Comparison of ENCODE assay signal across 24 mouse cellular contexts in genomic region chr13:106805146-106805545, GRCm38 (mm10).
DNase-seq lines count a peak whose midpoint lies in the region; ATAC-seq lines count a peak whose summit lies in the region.
"Had no signal": no experiment of that assay in that cellular context is flagged by ENCODE, and none has a peak within 500 bp of the region (broad histone marks: within the 10 kb centered on the region; RNA-seq: fewer than 3 reads in every experiment).

No protein-coding gene starts in this region.

- H3K4me1 ChIP-seq in forebrain, embryonic 13.5 days = no peaks in the 10 kb centered on the region
- no peaks in the 10 kb centered on the region for H3K4me1 ChIP-seq in forebrain, embryonic 10.5 days
- H3K4me1 ChIP-seq: embryonic facial prominence, embryonic 13.5 days; heart, embryonic 10.5 days; hindbrain, embryonic 12.5 days had no signal

- ATAC-seq in forebrain, embryonic 13.5 days = peak; percentile 54; the same call in 1 of the 2 replicates
- ATAC-seq: CD4-positive, CD25-positive, alpha-beta regulatory T cell, adult 4 months; hindbrain, embryonic 16.5 days; inflammation-experienced regulatory T-cells, adult 6 months had no signal

- peaks cover 23% of the 10 kb centered on the region; the same call in 1 of the 2 replicates for H3K36me3 ChIP-seq in forebrain, embryonic 13.5 days (ENCODE audit: poor library complexity, severe bottlenecking)
- peaks cover 56% of the 10 kb centered on the region for H3K36me3 ChIP-seq in forebrain, embryonic 10.5 days (replicated peaks)

- no peak for DNase-seq in forebrain, embryonic 10.5 days (ENCODE audit: extremely low spot score, low spot score)
- peak; percentile 30 for DNase-seq in heart, adult 11 months
- no peak for DNase-seq in heart, adult 9 months (ENCODE audit: low spot score in 2 of 2)
- DNase-seq in right cerebral cortex, adult 18-20 months = peak; percentile 32
- no peak for DNase-seq in right cerebral cortex, postnatal 25 days
- peak; percentile 58 for DNase-seq in telencephalon, adult 2 months (ENCODE audit: low read depth, low spot score)
- no peak for DNase-seq in spleen, postnatal 4 days (ENCODE audit: low spot score in 2 of 2)
- DNase-seq: adrenal gland, adult 8-10 months; B cell, adult 2 months; cerebellum, adult 11-12 months; cerebellum, adult 9-11 months; cerebellum, postnatal 36 days; gastrocnemius, adult 2 months; gastrocnemius, postnatal 25 days; heart, postnatal 10 days; heart, postnatal 4 days had no signal

- H3K9ac ChIP-seq in forebrain, embryonic 13.5 days = no peak overlapping the region
- H3K9ac ChIP-seq: embryonic facial prominence, embryonic 13.5 days; hindbrain, embryonic 12.5 days had no signal

- no peak overlapping the region for H3K4me3 ChIP-seq in forebrain, embryonic 13.5 days
- H3K4me3 ChIP-seq in forebrain, embryonic 10.5 days = no peak overlapping the region
- H3K4me3 ChIP-seq: embryonic facial prominence, embryonic 13.5 days; gastrocnemius, adult 2 months; heart, embryonic 10.5 days; hindbrain, embryonic 12.5 days had no signal

- no peak overlapping the region for H3K27ac ChIP-seq in forebrain, embryonic 13.5 days
- H3K27ac ChIP-seq in forebrain, embryonic 10.5 days = no peak overlapping the region
- H3K27ac ChIP-seq: embryonic facial prominence, embryonic 13.5 days; gastrocnemius, adult 2 months; heart, embryonic 10.5 days; hindbrain, embryonic 12.5 days had no signal

- 85% methylated on average over 5 of the region's 5 CpGs for WGBS in forebrain, embryonic 13.5 days
- 94% methylated on average over 5 of the region's 5 CpGs for WGBS in forebrain, embryonic 10.5 days

- no peak overlapping the region for H3K4me2 ChIP-seq in forebrain, embryonic 13.5 days
- H3K4me2 ChIP-seq: embryonic facial prominence, embryonic 13.5 days; hindbrain, embryonic 12.5 days had no signal

- no peaks in the 10 kb centered on the region for H3K9me3 ChIP-seq in forebrain, embryonic 13.5 days (replicated peaks)
- no peaks in the 10 kb centered on the region for H3K9me3 ChIP-seq in forebrain, embryonic 10.5 days
- H3K9me3 ChIP-seq: embryonic facial prominence, embryonic 13.5 days; G1E; heart, embryonic 10.5 days; hindbrain, embryonic 12.5 days had no signal

- no peaks in the 10 kb centered on the region for H3K27me3 ChIP-seq in forebrain, embryonic 13.5 days
- H3K27me3 ChIP-seq in forebrain, embryonic 10.5 days (ENCODE audit: poor library complexity, severe bottlenecking) = no peaks in the 10 kb centered on the region
- H3K27me3 ChIP-seq: embryonic facial prominence, embryonic 13.5 days; hindbrain, embryonic 12.5 days had no signal

Comparison
In these comparisons a context has a peak if more than half of its experiments do, and no peak if none do; other contexts are left out.
1. DNase-seq: peak in heart, adult 11 months (single experiment), right cerebral cortex, adult 18-20 months (single experiment) and telencephalon, adult 2 months (single experiment); none in forebrain, embryonic 10.5 days (single experiment), heart, adult 9 months (0 of 2), right cerebral cortex, postnatal 25 days (single experiment) and spleen, postnatal 4 days (0 of 2).